Mouse (Mus musculus) R1 (cell line): ENCODE results near the gene Ap3m1.

Source experiments
- DNase-seq: peaks from one replicate; pipeline ENCODE4 v3.0.0-alpha.2; 2018; ENCODE audit warnings: low read depth, low spot score

Ap3m1 gene

GRCm38 (mm10) chr14:21069594-21069993 lies 17.3 kb upstream of the Ap3m1 start:
- peak; percentile 61 for DNase-seq

- DNase-seq: no peak
These were observed 13.3 kb upstream of the Ap3m1 start for GRCm38 (mm10) chr14:21065490-21066162.

DNA sequence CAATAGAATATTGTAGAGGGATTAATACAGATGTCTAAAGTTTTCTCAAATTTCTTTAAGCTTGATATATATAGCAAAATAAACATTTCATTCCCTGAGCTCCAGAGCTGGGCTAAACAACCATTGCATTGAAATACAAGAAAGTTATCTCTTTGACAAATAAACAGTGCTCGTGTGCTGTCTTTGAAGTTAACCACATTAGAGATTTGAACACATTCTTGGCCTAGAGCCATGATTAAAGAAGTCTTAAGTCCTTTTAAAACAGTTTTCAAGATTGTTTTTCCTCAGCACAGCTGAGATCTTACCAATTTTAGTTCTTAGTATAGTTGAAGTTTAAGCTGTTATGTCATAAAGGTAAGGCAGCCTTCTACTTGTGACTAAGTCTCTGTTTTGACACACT lies 12.0 kb upstream of the Ap3m1 start:
- no peak for DNase-seq

GRCm38 (mm10) chr14:21062766-21063513 lies 10.6 kb upstream of the Ap3m1 start:
- DNase-seq: no peak

DNA sequence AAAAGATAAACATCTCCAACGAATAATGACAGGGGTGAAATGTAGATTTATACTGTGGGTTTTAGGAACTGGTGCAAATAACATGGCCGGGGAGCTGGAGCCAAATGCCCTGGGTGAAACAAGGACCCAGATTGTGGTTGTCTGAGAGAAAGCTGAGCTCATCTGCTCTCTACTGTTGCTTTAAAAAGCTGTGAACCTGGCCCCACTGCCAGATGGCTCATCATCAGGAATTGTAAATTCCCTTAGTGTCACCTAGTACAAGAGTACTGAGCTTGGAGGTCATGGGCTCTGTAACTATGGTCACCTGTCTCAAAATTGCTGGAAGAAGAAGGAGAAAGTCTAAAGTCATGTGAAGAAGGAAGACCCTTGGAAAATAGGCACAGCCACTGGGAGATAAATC lies 6.7 kb upstream of the Ap3m1 start:
- DNase-seq: no peak

DNA sequence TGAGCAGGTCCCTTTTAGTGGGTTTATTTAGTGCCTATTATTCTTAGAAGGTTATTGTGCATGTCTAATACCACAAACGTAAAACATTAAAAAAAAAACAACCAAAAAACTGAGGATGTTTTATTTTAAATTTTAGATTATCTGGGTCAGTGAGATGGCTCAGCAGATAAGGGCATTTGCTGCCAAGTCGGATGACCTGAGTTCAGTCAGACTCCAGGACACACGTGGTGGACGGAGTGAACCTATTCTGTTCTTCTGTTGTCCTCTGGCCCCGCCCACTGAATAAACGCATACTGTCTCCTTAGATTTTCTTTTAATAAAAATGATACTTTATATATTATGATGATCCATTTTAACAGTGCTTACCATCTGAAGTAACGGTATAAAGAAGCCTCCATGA lies 1.3 kb upstream of the Ap3m1 start:
- peak; percentile 45 for DNase-seq

DNA sequence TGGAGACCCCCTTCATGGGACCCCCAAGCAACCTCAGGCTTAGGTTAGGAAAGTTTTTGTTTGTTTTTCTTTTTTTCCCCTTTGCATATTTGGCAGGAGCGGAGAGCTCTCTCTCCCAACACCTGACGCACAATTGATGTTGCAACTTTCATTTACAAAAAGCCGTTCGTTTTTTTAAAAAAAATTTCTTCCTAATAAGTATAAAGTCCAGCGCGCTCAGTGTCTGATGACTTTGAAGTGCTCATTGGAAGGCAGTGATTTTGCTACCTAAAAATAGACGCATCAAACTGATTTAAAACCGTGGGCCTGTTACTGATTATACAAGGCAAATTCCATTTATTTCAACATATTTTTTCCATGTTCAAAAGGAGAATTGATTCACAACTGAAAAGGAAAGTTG lies 843 bp upstream of the Ap3m1 start:
- DNase-seq: no peak

DNA sequence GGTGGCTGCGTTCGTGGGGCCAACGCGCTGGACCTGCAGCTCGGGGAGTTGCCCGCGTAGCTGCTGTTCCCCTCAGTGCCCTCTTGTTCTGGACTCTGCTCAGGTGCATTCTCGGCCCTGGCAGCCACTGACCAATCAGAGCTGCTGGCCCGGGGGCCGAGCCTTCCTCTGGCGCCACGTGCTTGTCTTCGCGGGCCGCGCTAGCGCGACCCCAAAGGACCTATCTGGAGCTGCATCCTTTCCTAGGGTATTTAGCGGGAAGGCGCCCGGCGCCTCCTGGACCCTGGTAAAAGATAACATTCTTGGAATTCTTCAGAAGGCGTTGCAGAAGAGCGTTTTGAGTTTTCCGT lies 448 bp upstream of the Ap3m1 start:
- peak; percentile 93 for DNase-seq

GRCm38 (mm10) chr14:21051380-21052111 lies 762 bp downstream of the Ap3m1 start:
- DNase-seq: no peak

GRCm38 (mm10) chr14:21050734-21051133 lies 1.6 kb downstream of the Ap3m1 start:
- DNase-seq: peak; percentile 86

DNA sequence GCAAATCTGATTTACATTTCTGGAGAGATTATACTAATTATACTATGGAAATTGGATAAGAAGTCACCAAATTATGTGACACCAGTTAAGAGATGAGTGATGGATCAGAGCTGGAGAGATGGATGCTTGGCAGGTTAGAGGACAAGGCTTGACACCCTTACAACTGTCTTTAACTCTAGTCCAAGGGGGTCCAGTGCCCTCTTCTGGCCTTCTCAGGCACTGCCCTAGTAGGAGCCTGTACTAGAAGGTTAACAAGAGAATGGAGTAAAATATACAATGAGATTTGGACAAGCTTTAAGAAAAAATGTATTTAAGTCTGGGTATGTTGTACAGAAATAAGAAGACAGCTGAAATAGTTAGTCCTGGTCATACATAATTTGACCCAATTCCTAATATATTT lies 3.4 kb downstream of the Ap3m1 start:
- DNase-seq: peak; percentile 77

DNA sequence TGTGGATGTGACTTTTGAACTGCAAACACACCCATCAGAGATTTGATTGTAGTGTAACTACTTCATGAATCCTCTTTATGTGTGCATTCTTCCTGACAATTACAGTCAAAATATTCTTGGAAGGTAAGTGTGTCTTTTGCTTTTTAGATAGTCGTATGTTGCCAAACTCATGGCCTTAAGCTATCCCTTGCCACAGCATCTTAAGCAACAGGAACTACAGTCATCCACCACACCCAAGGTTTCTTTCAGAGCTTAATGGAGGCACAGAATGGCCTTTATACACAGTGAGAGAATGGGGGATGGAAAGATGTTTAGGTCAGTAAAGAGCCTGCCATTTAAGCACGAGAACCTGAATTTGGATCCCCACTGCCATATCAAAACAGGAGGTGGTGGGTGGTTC lies 4.5 kb downstream of the Ap3m1 start:
- no peak for DNase-seq

- no peak for DNase-seq
These were observed 12.7 kb downstream of the Ap3m1 start for GRCm38 (mm10) chr14:21039623-21040022.

- no peak for DNase-seq
These were observed 13.2 kb downstream of the Ap3m1 start for GRCm38 (mm10) chr14:21039077-21039476.

DNA sequence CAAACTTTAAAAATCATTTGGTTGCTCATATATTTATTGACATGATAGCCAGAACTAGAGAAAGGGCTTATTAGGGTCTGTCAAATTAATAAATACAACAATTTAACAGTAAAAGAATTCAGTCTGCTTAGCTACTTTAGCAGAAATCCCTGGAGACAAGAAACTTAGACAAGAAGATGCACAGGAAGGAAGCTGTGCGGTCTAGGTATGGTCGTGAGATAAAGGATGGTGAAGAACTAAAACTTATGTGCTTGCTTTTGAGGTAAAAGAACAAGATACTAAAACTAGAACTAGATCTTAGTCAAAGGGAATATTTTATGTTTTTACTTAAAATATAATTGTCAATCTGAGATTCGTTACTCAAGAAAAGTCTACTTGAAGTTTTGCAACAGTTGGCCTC lies 17.5 kb downstream of the Ap3m1 start:
- DNase-seq: no peak

- no peak for DNase-seq
These were observed 18.0 kb downstream of the Ap3m1 start for GRCm38 (mm10) chr14:21034271-21034670.

- DNase-seq: peak; percentile 60
These were observed 20.4 kb downstream of the Ap3m1 start for GRCm38 (mm10) chr14:21031783-21032511.

DNA sequence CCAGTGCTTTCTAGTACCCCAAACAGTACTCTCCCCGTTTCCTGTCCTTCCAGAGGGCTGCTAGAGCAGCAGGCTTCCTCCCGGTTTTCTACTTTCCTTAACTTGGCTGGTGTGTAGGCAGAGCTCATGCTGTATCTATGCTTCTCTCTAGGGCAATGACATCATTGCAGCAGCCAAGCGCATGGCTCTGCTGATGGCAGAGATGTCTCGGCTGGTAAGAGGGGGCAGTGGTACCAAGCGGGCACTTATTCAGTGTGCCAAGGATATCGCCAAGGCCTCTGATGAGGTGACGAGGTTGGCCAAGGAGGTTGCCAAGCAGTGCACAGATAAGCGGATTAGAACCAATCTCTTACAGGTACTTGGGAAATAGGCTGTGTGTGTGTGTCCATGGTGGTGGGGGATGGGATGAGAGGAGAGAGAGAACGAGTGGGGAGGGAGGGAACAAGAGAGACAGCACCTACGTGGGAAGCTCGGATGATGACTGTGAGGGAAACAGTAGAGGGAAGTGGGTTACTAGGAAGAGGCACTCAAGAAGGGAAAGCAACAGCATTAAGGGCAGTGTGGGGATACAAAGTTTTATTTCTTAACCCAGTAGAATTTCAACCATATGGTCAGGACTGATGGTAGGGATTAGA lies 23.2 kb downstream of the Ap3m1 start:
- no peak for DNase-seq

DNA sequence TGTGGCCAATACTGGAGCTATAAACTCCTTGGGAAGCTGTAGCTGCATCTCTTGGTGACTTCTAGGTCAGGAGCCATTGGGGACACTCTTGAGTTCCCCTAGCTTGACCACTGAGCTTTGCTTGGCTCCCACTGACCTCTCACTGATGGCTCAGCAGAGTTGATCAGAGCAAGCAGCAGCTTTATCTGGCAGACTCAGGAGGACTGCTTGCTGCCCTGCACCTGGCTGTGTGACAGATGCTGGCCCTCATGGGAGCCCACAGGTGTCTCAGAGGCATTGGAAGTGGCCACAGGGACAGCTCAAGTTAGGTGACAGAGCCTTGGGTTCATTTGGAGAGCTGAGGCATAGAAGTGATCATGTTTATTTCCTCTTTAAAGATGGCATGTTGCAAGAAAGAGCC lies 24.8 kb downstream of the Ap3m1 start:
- no peak for DNase-seq

DNA sequence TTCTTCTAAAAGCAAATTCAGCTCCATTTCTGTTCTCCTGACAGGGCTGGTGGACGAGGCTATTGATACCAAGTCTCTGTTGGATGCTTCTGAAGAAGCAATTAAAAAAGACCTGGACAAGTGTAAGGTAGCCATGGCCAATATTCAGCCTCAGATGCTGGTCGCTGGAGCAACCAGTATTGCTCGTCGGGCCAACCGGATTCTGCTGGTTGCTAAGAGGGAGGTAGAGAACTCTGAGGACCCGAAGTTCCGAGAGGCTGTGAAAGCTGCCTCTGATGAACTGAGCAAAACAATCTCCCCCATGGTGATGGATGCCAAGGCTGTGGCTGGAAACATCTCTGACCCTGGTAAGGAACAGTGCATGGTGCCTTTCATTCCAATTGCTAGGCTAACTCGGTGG lies 31.9 kb downstream of the Ap3m1 start:
- DNase-seq: no peak

DNA sequence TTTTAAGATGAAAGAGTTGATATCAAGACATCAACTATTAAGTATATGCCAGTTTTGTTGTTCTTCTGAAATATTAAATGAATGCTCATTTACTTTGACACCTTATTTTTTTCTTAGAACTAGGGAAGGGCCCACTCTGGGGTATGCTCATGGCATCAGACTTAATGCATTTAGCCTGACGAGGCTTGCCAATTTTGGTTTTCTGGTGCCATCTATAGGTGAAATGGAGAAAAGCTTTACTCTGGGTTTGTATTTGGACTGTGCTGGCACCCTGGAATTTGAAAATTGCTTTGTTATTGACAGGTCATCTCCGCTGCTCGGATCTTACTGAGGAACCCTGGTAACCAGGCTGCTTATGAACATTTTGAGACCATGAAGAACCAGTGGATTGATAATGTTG lies 33.3 kb downstream of the Ap3m1 start:
- peak; percentile 56 for DNase-seq

DNA sequence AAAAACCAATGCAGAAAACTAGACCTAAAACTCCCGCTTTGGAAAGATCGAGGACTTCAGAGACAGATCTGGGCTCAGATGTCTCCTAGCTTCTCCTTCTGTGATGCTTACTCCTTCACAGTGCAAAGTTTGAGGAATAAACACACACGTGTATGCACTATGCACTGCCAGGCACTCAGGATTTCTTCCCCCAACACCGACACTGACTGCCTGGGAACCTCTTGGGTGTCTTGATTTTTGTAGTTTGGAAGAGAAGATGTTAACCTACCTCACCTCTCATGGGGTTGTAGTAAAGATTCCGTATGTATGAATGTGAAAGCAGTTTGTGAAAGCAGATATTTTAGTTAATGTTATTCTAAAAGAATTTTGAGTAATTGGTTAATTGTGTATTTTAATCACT lies 34.4 kb downstream of the Ap3m1 start:
- no peak for DNase-seq
